Mouse (Mus musculus): Measurements from ENCODE around the gene Pbx4.
A peak's percentile ranks its signal among the peaks of the same experiment; 100 is the strongest.

The Pbx4 gene

DNA sequence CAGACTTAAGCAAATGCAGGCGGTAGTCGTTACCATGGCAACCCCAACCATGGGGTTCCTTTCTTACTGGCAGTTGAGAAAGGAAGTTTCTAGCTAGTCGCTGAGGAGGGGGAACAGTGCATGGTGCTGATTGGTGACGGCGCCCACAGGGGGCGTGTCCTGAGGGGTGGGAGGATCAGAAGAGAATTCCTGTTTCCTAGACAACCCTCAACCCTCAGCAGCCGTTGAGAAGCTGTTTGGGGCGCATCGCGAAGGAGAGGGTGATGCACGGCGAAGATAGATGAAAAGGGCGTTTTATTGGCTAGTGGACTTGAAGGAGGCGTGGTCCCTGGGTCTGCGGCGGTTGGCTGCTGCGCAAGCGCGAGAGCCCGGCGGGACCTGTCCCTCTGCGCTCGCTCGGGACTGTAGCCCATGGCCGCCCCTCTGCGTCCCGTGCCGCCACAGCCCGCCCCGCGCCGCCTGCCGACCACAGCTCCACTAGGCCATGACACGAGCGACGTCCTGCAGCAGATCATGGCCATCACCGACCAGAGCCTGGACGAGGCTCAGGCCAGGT is at the start of gene Pbx4:
TSS of gene Pbx4 (plus strand) at position 194 of the 556 bp plus-strand sequence.
- DNase-seq: peak; percentile 97

DNA sequence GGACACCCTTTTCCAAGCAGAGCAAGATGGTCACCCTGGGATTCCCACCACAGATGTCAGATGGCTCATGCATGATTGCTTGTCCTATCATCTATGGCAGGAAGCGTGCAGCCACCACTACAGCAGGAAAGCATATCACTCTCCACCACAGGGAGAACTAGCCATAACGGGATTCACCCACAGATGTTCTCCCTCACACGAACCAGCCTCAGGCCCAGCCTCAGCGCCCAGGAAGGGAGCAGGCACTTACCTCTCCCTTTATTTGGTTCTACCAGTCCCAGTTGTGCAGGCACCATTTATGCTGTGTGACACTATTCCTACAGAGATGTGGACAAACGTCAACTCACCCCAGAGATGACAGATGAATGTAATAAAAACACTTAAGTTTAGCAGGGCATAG is 43.2 kb upstream of the Pbx4 start:
- no peak for DNase-seq

DNA sequence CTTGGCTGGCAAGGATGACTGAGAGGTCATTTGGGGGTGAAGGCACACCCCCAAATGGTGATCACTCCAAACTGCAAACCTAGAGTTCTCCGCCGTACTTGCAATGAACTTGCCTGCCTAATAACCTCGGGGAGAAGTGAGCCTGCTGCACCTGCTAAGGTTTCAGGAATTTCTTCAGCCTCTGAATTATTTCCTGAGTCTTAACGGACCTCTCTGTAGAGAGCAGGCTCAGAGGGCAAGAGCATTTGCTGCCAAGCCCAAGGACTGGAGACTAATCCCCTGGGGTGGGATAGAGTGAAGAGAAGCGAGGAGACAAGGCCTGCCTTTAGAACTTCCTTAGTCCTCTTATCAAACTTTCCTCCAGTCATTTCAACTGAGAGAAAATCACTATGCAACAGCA is 42.6 kb upstream of the Pbx4 start:
- DNase-seq: no peak

DNA sequence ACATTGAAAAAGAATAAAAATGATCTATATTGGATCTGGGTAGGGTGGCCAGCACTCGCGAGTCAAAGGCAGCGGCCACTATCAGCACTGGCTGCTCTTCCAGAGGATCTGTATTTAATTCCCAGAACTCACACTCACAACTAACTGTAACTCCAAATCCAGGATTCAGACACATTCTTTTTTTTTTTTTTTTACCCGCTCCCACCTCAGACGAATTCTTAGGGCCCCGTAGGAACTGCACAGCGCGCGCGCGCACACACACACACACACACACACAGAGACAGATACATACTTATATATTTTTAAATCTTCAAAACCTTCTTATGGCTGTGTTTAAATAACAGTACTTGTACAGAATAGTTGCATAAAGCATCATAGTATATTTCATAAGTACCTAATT is 41.9 kb upstream of the Pbx4 start:
- peak; percentile 39 for DNase-seq

DNA sequence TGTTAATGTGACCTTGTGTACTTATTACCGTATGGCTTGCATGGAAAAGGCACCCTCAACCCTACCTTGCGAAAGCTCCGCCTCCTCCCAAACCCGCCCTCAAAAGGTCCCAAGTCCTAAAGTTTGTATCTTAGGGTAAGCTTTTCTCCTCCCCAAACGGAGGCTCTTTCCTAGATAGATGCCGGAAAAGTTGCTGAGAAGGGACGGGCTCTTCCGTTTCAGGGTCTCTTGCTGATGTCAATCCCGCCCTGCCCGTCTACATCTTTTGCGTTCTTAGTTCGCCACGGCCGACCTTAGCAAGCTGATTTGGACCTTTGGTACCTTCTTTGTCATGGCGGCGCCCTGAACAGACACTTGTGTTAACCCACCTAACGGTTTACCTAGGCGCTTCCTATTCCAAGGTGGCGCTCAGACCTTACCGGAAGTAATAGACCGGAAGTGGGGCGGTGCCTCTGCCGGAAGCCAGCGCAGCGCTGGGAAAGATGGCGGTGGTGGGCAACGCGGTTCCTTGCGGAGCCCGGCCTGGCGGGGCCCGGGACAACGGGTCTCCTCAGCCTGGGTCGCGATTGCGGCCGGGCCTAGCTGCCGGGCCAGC is 41.4 kb upstream of the Pbx4 start, which contains the start of the genes Atp13a1 and Zfp866:
TSS of gene Atp13a1 (plus strand) at position 391 of the 595 bp plus-strand sequence.
TSS of gene Zfp866 (minus strand) at position 406 of the 595 bp plus-strand sequence.
- DNase-seq: peak; percentile 94

DNA sequence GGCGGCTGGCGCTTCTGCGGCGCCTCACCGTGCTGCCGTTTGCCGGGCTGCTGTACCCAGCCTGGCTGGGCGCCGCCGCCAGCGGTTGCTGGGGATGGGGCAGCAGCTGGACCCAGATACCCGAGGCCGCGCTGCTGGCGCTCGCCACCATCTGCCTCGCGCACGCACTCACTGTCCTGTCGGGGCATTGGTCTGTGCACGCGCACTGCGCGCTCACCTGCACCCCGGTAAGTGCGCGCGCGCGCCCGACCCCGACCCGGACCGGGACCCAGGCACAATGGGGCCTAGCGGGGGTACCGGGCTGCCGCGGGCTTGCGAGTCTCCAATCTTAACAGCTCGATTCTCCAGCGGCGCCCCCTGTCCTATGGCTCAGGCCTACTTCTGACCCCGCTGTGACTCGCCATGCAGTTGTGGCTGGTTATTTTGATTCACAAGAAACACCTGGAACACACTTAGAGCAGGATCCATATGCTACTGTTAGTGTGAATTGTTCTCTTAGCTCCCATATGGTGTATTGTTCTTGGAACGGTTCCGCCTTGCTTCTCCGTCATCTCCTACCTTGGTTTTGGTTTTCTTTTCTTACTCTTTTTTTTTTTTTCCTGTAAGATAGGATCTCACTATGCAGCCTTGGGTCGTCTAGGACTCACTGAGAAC is 40.7 kb upstream of the Pbx4 start:
- DNase-seq: peak; percentile 68

DNA sequence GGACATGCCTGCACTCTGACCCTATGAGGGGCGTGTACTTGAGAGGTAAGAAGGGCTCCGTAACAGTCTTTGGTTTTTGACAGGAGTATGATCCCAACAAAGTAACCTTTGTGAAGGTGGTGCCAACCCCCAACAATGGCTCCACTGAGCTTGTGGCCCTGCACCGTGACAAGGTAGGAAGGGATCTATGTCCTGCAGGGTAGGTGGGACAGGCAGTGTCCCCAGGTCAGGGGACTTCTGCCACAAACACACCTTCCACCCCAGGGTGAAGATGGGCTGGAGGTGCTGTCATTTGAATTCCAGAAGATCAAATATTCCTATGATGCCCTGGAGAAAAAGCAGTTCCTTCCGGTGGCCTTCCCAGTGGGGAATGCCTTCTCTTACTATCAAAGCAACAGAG is 38.6 kb upstream of the Pbx4 start:
- peak; percentile 1 for DNase-seq

DNA sequence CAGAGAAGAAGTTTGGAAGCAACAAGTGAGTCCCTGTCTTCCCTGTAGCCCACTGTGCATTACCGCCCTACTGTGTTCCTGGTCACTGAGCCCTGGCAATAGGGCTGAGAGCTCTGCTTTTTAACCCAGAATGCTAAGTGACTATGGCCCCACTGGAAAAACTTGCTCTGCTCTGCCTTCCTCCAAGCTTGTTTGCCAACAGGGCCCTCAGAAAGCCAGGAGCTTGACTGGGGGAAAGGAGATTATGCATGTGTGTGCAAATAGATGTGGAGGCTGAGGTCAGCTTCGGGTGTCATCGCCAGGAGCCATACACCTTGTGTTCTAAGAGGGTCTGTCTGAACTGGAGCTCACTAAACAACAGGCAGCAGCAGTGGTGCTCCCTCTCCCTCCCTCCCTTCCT is 38.2 kb upstream of the Pbx4 start:
- peak; percentile 2 for DNase-seq

DNA sequence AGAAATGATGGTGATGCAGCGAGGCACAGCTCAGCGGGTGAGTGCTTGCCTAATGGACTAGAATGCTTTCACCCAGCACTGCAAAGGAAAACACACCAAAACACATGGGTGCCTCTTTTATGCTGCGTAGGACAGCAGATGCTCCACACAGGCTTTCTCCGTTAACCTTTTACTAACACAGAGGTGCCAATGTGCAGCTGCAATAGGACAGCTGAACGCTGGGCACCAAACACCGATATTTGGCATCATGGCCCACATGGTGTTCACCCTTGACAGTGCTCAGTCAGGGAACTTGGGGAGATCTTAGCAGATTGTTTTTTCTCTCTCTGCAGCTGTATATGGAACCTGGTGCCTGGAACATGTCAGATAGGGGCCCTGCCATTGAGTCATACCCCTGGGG is 37.4 kb upstream of the Pbx4 start:
- peak; percentile 1 for DNase-seq

DNA sequence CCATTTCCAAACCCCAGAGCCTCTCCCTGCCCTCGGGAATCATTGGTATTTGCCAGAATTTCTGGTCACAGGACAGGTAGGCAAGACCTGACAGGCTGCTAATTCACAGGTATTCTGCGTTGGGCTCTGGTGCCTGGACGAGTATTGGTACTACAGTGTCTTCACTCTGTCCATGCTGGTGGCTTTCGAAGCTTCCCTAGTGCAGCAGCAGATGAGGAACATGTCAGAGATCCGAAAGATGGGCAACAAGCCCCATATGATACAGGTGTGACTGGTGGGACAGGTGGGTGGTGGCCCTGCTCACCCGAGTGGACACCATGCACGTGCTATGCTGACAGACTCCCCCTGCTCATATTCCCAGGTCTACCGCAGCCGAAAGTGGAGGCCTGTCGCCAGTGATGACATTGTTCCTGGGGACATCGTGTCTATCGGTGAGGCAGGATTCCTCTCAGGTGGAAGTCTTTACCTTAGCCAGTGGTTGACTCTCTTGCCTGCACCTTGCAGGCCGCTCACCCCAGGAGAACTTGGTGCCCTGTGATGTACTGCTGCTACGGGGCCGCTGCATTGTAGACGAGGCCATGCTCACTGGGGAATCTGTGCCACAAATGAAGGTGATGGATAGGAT is 35.5 kb upstream of the Pbx4 start:
- DNase-seq: peak; percentile 2

DNA sequence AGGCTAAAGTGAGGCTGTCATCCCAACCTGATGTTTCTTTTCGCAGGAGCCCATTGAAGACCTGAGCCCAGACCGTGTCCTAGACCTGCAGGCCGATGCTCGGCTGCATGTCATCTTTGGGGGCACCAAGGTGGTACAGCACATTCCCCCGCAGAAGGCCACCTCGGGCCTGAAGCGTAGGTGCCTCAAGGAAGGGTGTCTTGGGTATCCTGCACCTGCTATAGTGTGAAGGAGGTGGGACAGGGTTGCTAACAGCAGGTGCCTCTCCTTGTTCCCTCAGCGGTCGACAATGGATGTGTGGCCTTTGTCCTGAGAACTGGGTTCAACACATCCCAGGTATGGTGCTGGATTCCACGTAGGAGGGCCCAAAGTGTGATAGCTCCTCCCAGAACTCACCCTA is 34.6 kb upstream of the Pbx4 start:
- DNase-seq: peak; percentile 1

DNA sequence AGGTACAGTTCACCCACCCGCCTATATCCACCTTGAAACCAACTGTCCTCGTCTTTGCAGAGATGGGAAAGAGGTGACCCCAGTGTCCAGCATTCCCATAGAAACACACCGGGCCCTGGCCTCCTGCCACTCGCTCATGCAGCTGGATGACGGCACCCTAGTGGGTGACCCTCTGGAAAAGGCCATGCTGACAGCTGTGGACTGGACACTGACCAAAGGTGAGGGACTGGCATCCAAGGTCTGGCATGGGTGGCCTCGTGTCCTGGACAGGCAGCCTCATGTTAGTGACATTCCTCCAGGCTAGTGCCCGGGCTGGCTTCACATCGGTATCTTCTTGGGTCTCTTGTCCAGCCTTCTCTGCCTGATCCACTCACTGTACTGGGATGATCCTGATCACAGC is 33.0 kb upstream of the Pbx4 start:
- peak; percentile 2 for DNase-seq

DNA sequence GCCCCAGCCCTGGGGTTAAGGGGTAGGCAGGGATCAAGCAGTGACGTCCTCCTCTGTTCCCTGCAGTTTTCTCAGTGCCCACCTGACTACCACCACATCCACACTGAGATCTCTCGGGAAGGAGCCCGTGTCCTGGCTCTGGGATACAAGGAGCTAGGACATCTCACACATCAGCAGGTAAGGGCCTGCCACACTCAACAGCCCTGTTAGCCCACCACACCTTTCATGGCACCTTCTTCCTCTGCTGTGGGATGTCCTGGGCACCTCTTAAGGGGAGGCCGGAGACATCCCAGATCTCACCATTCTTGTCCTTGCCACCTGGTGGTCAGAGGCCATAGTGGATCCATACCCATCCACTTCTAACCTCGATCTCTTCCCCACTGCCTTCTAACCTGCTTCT is 32.3 kb upstream of the Pbx4 start:
- DNase-seq: peak; percentile 3

DNA sequence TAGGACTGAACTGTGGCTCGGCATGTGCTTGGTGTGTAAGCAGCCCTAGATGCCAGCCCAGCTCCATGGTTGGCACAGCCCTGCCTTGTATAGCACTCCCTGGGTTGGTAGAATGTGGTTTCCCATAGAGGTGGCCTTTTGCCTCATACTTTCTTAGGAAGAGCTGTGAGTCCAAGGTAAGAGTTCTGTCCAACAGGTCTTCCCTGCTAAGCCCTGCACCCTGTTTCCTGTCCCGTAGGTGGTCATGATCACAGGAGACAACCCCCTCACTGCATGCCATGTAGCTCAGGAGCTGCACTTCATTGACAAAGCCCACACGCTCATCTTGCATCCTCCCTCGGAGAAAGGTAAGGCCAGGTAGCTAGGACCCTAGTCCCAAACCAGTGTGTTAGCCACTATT is 30.5 kb upstream of the Pbx4 start:
- peak; percentile 2 for DNase-seq

DNA sequence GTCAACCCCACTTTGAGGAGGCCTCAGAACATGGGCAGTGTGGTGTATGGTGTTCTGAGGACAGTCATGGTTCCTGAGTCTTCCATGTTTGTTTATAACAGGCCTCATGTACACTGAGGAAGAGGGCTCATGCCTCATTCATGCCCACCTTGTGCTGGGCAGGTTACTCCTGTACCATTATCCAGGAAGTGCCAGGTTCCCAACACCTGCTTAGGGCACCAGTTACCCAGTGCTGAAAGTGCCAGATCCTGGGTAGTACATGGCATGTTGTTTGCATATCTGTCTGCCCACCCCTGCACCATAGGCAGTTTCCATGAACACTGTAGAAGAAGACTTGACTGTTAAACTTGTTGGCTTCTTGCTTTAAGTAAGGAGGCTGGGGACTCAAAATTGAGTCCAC is 30.1 kb upstream of the Pbx4 start:
- DNase-seq: peak; percentile 1

DNA sequence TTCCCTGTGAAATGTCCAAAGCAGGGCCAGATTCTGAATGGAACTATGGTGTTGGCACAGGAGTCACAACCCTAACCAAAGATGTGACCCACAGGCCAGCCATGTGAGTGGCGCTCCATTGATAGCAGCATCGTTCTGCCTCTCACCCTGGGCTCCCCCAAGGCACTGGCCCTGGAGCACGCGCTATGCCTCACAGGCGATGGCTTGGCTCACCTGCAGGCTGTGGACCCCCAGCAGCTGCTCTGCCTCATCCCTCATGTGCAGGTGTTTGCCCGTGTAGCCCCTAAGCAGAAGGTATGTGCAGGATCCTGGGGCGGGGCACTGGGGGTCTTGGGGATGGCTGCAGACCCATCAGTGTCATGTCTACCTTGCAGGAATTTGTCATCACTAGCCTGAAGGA is 28.9 kb upstream of the Pbx4 start:
- peak; percentile 2 for DNase-seq

DNA sequence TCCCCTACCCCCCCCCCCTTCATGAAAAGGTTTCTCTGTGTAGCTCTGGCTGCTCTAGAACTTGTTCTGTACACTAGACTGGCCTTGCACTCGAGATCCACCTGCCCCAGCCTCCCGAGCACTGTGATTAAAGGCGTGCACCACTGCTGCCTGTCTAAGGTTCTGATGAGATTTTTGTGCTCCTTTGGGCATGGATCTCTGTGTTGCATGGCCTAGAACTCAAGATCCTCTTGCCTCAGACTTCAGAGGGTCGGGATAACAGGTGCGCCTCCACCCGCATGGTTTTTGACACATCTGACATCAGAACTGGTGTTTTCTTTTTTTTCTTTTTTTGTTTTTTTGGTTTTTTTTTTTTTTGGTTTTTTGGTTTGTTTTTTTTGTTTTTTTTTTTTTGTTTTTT is 27.8 kb upstream of the Pbx4 start:
- DNase-seq: peak; percentile 2

DNA sequence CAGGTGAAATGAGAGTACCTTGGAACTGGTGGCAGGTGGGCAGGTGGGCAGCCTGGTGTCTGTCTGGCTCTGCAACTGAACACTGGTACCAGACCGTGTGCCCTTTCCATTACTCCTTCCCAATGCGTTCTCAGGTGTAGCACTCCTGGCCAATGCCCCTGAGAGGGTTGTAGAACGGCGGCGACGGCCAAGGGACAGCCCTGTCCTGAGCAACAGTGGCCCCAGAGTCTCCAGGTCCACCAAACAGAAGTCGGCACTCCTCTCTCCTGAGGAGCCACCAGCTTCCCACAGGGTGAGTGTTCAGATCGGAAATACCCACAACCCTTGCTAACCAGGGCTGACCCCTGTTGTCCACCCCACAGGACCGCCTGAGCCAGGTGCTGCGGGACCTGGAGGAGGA is 27.2 kb upstream of the Pbx4 start:
- DNase-seq: peak; percentile 2

DNA sequence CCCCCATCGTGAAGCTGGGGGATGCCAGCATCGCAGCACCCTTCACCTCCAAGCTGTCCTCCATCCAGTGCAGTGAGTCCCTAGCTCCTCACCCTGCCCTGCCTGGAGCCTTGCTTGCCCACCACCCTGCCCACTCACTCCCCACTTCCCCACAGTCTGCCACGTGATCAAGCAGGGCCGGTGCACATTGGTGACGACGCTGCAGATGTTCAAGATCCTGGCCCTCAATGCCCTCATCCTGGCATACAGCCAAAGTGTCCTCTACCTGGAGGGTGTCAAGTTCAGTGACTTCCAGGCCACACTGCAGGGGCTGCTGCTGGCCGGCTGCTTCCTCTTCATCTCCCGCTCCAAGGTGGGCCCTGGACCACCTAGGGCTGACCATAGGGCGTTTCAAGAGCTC is 26.8 kb upstream of the Pbx4 start:
- DNase-seq: no peak

DNA sequence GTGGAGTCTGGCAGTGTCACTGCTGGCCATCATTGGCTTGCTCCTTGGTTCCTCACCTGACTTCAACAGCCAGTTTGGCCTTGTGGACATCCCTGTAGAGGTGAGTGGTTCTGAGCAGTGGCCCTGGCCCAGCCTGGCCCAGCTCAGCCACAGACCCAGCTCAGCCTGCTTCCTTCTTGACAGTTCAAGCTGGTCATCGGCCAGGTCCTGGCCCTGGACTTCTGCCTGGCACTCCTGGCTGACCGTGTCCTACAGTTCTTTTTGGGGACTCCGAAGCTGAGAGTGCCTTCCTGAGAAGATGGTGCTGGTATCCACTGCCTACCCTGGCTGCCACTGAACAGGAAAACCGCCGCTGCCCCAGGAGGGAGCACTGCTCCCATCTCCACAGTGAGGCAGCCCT is 25.1 kb upstream of the Pbx4 start:
- DNase-seq: no peak

DNA sequence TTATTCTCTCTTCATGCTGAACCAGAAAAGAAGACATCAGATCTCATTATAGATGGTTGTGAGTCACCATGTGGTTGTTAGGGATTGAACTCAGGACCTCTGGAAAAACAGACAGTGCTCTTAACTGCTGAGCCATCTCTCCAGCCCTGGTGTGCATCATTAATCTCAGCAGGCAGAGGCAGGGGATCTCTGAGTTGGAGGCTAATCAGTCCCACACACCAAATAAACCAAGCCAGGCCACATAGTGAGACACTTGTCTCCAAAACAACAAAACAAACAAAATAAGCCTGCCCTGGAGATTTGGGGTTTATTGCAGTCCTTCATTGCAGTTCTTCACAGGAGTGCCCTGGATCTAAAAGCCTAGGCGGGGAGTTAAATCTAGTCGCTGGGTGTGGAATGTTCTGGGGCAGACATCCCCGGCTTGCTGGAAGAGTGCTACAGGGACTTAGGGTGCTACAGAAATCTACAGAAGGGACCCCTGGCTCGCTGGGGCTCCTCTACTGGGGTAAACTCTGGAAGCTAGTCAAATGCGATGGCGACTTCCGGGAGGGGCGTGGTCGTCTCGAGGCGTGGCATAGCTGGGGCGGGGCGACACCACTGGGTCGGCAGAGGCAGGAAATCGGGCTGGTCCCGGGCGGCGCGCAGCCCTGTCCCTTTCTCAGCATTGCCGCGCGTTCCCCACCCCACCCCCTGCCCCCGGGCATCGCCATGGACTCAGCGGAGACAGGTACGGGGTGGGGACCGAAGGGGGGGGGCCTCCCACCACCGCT is 24.0 kb upstream of the Pbx4 start, which contains the start of gene Gmip:
TSS of gene Gmip (plus strand) at position 586 of the 770 bp plus-strand sequence.
- peak; percentile 96 for DNase-seq

DNA sequence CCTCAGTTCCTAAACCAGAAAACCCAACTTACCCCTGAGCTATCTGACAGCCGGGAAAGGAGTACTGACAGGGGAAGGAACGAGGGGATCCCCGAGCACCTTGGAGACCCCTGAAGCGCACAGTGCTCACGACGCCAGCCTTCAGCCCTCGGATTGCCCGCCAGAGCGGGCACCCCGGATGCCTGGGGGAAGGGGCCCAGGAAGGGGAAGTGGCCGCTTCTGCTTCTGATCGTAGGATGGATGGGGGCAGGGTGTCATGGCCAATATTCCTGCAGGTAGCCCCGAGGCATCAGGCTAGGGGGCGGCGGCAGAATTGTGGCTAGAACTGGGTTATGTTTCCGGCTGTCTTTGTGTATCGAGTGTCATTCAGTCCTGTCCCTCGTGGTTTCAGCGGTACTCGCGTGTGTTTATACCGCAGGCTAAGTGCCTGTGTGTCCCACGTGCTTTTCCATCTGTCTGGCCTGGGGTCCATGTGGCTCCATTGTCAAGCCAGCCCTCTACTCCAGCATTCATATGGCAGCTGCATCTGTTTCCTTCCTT is 23.4 kb upstream of the Pbx4 start:
- DNase-seq: peak; percentile 75

DNA sequence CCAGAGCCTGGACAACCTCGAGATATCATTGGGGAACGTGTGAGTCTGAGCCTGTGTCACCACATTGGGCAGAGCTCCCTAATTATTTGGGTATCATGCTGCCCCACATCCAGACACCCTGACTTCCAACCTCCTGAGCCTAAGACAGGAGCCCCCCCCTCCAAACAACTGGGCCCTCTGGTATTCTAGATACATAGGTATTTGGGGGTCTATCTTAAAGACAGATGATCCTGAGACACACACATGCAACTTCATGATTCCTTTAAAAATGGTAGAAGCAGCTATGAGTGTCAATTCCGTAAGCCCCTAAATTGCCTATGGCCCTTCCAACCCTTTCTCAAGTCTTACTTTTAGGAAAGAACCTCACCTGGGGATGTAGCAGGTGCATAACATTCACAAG is 22.5 kb upstream of the Pbx4 start:
- DNase-seq: no peak
